Mouse (Mus musculus) testis, adult 2 months (tissue): ENCODE data around the gene Spata19. TPM values are rescaled to one million over a fixed set of nuclear protein-coding genes. Genes with fewer than 3 reads are reported as not detected.

Experiments used
- H3K27ac ChIP-seq: fragments of 200-500 bp; 2 replicates; pipeline ENCODE4 v1.5.1; 2012; ENCODE audit warnings: low read depth, low read length; ENCODE audit not compliant: control insufficient read depth, insufficient read depth
- H3K27me3 ChIP-seq: fragments of 200-500 bp; 2 replicates; pipeline ENCODE4 v1.6.1; 2012; ENCODE audit warnings: mild to moderate bottlenecking, low read length, moderate library complexity; ENCODE audit not compliant: control insufficient read depth, insufficient read depth
- H3K36me3 ChIP-seq: fragments of 200-500 bp; 2 replicates; pipeline ENCODE4 v1.6.1; 2012; ENCODE audit warnings: mild to moderate bottlenecking, low read length; ENCODE audit not compliant: control insufficient read depth, insufficient read depth
- H3K4me1 ChIP-seq: fragments of 200-500 bp; 2 replicates; pipeline ENCODE4 v1.6.1; 2012; ENCODE audit warnings: low read length; ENCODE audit not compliant: control insufficient read depth, insufficient read depth
- H3K4me3 ChIP-seq: fragments of 200-500 bp; 2 replicates; pipeline ENCODE4 v1.5.1; 2012; ENCODE audit warnings: low read depth, mild to moderate bottlenecking, low read length, moderate library complexity, mixed read lengths; ENCODE audit not compliant: control insufficient read depth
- CTCF ChIP-seq: fragments of 200-500 bp; IDR thresholded peaks from 2 replicates; pipeline ENCODE4 v1.5.1; 2012; ENCODE audit warnings: low read depth, mild to moderate bottlenecking, inconsistent platforms, low read length, moderate library complexity; ENCODE audit not compliant: control insufficient read depth, insufficient read depth, insufficient replicate concordance
- POLR2A ChIP-seq: fragments of 200-500 bp; IDR thresholded peaks from 2 replicates; pipeline ENCODE4 v1.6.1; 2012; ENCODE audit warnings: low read depth, mild to moderate bottlenecking, inconsistent platforms, low read length, moderate library complexity; ENCODE audit not compliant: control insufficient read depth
- polyA plus RNA-seq: library from polyadenylated mRNA; depleted of rRNA; stranded (reverse); fragments of >200 nt; gene quantifications from 2 replicates; pipeline ENCODE4 v1.2.3, GENCODE M21; 2012; rRNA removed

Spata19 gene
- polyA plus RNA-seq, 1 experiment, result 759 TPM

GRCm38 (mm10) chr9:27409733-27410132, 13.1 kb downstream of the Spata19 start:
- Histone ChIP-seq H3K27me3 (no peaks in the 10 kb centered on the region), H3K4me1 (no peaks in the 10 kb centered on the region), H3K4me3 (no peak overlapping the region), H3K27ac (no peak overlapping the region), H3K36me3 (no peaks in the 10 kb centered on the region)
- TF ChIP-seq CTCF (no peak), POLR2A (no peak)

- TF ChIP-seq CTCF (peak; percentile 96), POLR2A (no peak)
- no peak overlapping the region for H3K4me3 ChIP-seq
- no peaks in the 10 kb centered on the region for H3K36me3 ChIP-seq
- no peaks in the 10 kb centered on the region for H3K4me1 ChIP-seq
- H3K27me3 ChIP-seq, result no peaks in the 10 kb centered on the region
- H3K27ac ChIP-seq, result no peak overlapping the region
Measured at GRCm38 (mm10) chr9:27414058-27414460, 17.5 kb downstream of the Spata19 start.

GRCm38 (mm10) chr9:27424511-27424910, 27.9 kb downstream of the Spata19 start:
- Histone ChIP-seq H3K27me3 (no peaks in the 10 kb centered on the region), H3K4me3 (no peak overlapping the region), H3K4me1 (no peaks in the 10 kb centered on the region), H3K27ac (no peak overlapping the region), H3K36me3 (no peaks in the 10 kb centered on the region)
- TF ChIP-seq CTCF (no peak), POLR2A (no peak)

DNA sequence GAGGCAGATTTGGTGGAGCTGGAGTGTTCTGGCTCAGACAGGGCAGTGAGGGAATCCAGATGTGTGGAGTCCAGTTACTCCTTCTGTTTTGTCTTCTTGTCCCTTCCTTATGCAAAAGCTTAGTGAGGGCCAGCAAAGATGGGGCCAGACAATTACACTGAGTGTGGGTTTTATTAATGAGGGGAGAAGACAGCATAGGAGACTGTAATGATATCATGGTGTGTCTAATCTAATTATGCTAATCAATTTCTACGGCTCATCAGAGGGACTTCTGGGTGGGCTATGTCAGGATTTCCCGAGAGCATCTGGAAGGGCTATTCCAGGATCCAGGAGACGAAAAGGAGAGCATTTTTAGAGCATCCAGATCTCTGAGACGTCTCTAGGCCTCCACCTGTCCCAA, 32.0 kb downstream of the Spata19 start:
- H3K4me1 ChIP-seq, result no peaks in the 10 kb centered on the region
- H3K27me3 ChIP-seq, result no peaks in the 10 kb centered on the region
- no peak overlapping the region for H3K4me3 ChIP-seq
- TF ChIP-seq CTCF (no peak), POLR2A (no peak)
- H3K27ac ChIP-seq, result no peak overlapping the region
- H3K36me3 ChIP-seq, result no peaks in the 10 kb centered on the region

DNA sequence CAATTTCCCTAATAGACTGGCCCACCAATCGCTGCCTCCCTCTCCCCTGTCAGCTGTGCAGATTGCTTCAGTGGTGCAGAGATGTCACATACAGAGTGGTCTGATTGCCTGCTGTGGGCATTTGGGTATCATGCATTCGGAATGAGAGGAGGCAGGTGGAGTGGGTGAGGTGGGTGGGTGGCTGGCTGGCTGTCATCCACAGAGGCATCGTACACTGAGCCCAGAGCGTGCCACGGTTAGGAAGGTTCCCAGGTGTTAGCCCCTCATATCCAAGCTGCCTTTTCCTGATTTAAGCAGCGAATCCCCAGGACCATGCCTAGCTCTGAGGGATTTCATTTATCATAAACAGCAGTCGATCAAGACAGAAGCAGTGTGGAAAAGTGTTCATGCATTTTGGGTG, 36.7 kb downstream of the Spata19 start:
- no peaks in the 10 kb centered on the region for H3K36me3 ChIP-seq
- H3K4me1 ChIP-seq, result no peaks in the 10 kb centered on the region
- H3K4me3 ChIP-seq, result no peak overlapping the region
- no peaks in the 10 kb centered on the region for H3K27me3 ChIP-seq
- H3K27ac ChIP-seq, result no peak overlapping the region
- TF ChIP-seq POLR2A, result no peak
- TF ChIP-seq CTCF, result no peak

- H3K4me3 ChIP-seq, result no peak overlapping the region
- TF ChIP-seq POLR2A, result no peak
- no peaks in the 10 kb centered on the region for H3K36me3 ChIP-seq
- H3K4me1 ChIP-seq, result no peaks in the 10 kb centered on the region
- no peak overlapping the region for H3K27ac ChIP-seq
- no peaks in the 10 kb centered on the region for H3K27me3 ChIP-seq
Measured at GRCm38 (mm10) chr9:27435936-27436335, 39.3 kb downstream of the Spata19 start.

GRCm38 (mm10) chr9:27437391-27438061, 40.9 kb downstream of the Spata19 start:
- Histone ChIP-seq H3K4me3 (no peak overlapping the region), H3K36me3 (no peaks in the 10 kb centered on the region), H3K27me3 (no peaks in the 10 kb centered on the region), H3K27ac (no peak overlapping the region), H3K4me1 (no peaks in the 10 kb centered on the region)
- no peak for TF ChIP-seq POLR2A
- no peak for TF ChIP-seq CTCF

- TF ChIP-seq CTCF (no peak), POLR2A (no peak)
- no peaks in the 10 kb centered on the region for H3K36me3 ChIP-seq
- H3K27ac ChIP-seq, result no peak overlapping the region
- H3K4me3 ChIP-seq, result no peak overlapping the region
- H3K27me3 ChIP-seq, result no peaks in the 10 kb centered on the region
- no peaks in the 10 kb centered on the region for H3K4me1 ChIP-seq
Measured at GRCm38 (mm10) chr9:27449780-27450422, 53.3 kb downstream of the Spata19 start.

Other genes with a start within 250 kb of the Spata19 start
- gene Jam3, start 241.4 kb upstream of the Spata19 start, polyA plus RNA-seq, result 30.0 and 34.1 TPM in 2 replicates
- 1.7 and 1.9 TPM in 2 replicates for gene Igsf9b, start 97.6 kb upstream of the Spata19 start, polyA plus RNA-seq